Comparison of ENCODE assay signal across 8 mouse cellular contexts in the genomic region with DNA sequence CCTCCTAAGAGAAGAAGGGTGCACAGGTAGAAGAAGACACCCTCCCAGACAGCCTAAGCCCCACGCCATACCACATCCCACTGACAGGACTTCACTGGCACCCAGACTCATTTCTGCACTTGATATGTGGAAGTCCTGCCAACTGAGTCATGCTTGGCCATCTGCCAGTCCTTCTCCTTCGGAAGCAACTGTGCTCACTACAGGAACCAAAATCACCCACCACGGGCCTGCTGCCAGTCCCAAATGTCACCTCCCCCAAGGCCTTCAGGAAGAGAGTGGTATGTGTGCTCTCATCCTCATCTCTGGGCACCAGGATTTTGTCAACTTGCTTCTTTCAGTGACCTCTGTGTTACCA. TPM values are rescaled to one million over a fixed set of nuclear protein-coding genes. Genes with fewer than 3 reads are reported as not detected.
DNase-seq lines count a peak whose midpoint lies in the region; ATAC-seq lines count a peak whose summit lies in the region.

No protein-coding gene starts in this region.

- no peaks in the 10 kb centered on the region for H3K27me3 ChIP-seq in heart, embryonic 14.5 days (ENCODE audit: control insufficient read depth, insufficient read depth, low read length)

- 0 out of 2 replicates have a peak, but pooled peaks cover 2% of the 10 kb centered on the region for H3K36me3 ChIP-seq in heart, embryonic 14.5 days (ENCODE audit: control insufficient read depth, insufficient read depth, low read length)

- no peaks in the 10 kb centered on the region for H3K9me3 ChIP-seq in heart, embryonic 14.5 days (ENCODE audit: control insufficient read depth, low read length)

- H3K4me2 ChIP-seq in heart, embryonic 14.5 days (ENCODE audit: low read length) = peak overlapping the region; percentile 2; the same call in 1 of the 2 replicates

- DNase-seq in monocyte, adult 2 months (ENCODE audit: low read depth in 1 of 2, low spot score in 2 of 2) = peak; percentile 14 to 35
- DNase-seq in layer of hippocampus, postnatal 36 days = peak; percentile 86 to 88
- peak; percentile 81 for DNase-seq in urinary bladder, postnatal 14 days (ENCODE audit: low spot score)
- DNase-seq in embryo, embryonic 11 days = no peak

- H3K9ac ChIP-seq in heart, embryonic 14.5 days (ENCODE audit: low read length) = no peak overlapping the region

- no peak; the same call in 1 of the 2 replicates for ATAC-seq in monocyte, adult 5-6 weeks (replicated peaks; ENCODE audit: insufficient number of reproducible peaks, low FRiP score, low TSS enrichment, poor library complexity, severe bottlenecking)
- peak; percentile 73 for ATAC-seq in erythroid progenitor cell, adult 5-6 weeks (replicated peaks; ENCODE audit: low FRiP score, poor library complexity, severe bottlenecking)
- ATAC-seq in heart, embryonic 14.5 days (ENCODE audit: insufficient number of reproducible peaks, insufficient read depth, low FRiP score, low read depth) = peak; percentile 76
- peak; percentile 81 for ATAC-seq in megakaryocyte progenitor cell, adult 5-6 weeks (replicated peaks; ENCODE audit: poor library complexity)

- WGBS in heart, embryonic 14.5 days = 0% methylated on average over 3 of the region's 3 CpGs

- peaks cover 22 to 57% of the 10 kb centered on the region in 2 experiments for H3K4me1 ChIP-seq in heart, embryonic 14.5 days (ENCODE audit: control insufficient read depth in 2 of 2, insufficient read depth in 2 of 2, low read length in 2 of 2)

- H3K4me3 ChIP-seq in heart, embryonic 14.5 days (ENCODE audit: control insufficient read depth in 1 of 2, insufficient read depth in 1 of 2, low read depth in 1 of 2, low read length in 2 of 2) = no peak overlapping the region

- H3K27ac ChIP-seq in heart, embryonic 14.5 days (replicated peaks in 1 of 2; ENCODE audit: control insufficient read depth in 1 of 2, insufficient read depth in 1 of 2, low read depth in 2 of 2, low read length in 2 of 2) = peak overlapping the region; percentile 48 to 68

RNA-seq across cellular contexts. Expression of a gene that starts 34.7 kb away (rescaled TPM):
- total RNA-seq in monocyte, adult 5-6 weeks (2017) = 0.21 to 1.8 TPM (median 1.8 TPM) in 3 replicates
- 38.1 and 70.6 TPM in 2 replicates for total RNA-seq in erythroid progenitor cell, adult 5-6 weeks (2015; ENCODE audit: low replicate concordance)
- total RNA-seq in erythroid progenitor cell, adult 5-6 weeks (2017; ENCODE audit: low replicate concordance) = 58.3 and 76.5 TPM in 2 replicates
- polyA plus RNA-seq in heart, embryonic 14.5 days (2014; fragmentation: Nextera tagmentation; extraction: Ambion mirVana) = 18.3 and 18.5 TPM in 2 replicates
- total RNA-seq in layer of hippocampus, postnatal 36 days (2021) = 100 to 1,000 TPM; 204 to 213 TPM
- total RNA-seq in megakaryocyte progenitor cell, adult 5-6 weeks (2015) = 9.9 and 12.4 TPM in 2 replicates
- total RNA-seq in megakaryocyte progenitor cell, adult 5-6 weeks (2017) = 5.8 and 10.3 TPM in 2 replicates
